Mouse (Mus musculus) monocyte, adult 5-6 weeks (primary cell): ENCODE results near the gene Mageb18. TPM values are rescaled to one million over a fixed set of nuclear protein-coding genes. Genes with fewer than 3 reads are reported as not detected.
"Not testable (repeated sequence)": the region's sequence is repeated elsewhere in the genome, so short reads cannot be mapped to it uniquely, and the experiment has no call there.

Experiments
- ATAC-seq: fragments of 153-309, 156-312 bp; replicated peaks from 2 replicates; pipeline ENCODE4 v1.8.0; 2017; ENCODE audit warnings: mild to moderate bottlenecking; ENCODE audit not compliant: low TSS enrichment, insufficient number of reproducible peaks, severe bottlenecking, poor library complexity, low FRiP score
- total RNA-seq: library from RNA; stranded (forward); fragments of 200-1000, 200-491, 200-594 nt; gene quantifications from 3 replicates; pipeline ENCODE4 v1.2.3, GENCODE M21; 2017

Gene Mageb18
- total RNA-seq, result not detected in 3 replicates

DNA sequence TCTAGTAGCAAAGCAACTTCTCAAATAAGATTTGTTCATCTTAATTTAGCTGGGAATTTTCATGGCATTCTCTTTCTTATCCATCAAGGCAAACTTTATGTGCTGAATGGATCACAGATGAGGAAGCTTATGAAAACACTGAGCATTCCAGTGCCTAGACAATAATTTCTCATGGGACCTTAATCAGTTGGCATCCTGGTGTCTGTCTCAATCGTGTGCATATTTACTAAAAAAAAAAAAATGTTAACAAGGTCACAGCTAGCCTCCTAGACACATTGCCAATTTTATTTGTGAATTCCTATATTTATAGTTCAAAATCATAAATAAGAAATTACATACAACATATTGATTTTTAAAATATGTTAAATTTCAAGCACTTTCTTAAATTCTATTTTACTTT is at the start of gene Mageb18:
Gene Mageb18, minus strand, starts transcription at position 101 of the 400 bp plus-strand sequence.
- no peak for ATAC-seq

DNA sequence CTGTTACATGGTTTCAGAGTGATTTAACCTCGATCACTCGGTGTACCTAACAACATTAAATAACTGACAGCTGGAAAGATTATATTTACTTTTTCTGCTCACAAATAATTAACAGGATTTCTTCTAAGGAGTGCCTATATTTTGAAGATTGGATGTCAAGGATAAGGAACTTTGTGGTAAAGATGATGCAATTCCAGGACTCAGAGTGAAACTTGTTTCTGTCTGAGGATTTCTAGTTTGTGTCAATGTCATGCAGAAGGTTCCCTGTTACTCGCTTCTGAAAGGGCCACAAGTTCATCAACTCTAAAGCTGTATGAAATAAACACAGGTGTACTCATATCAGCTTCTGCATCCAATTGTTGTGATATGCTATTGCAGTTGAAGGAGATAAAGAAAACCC is 13.4 kb upstream of the Mageb18 start:
- ATAC-seq, result no peak

DNA sequence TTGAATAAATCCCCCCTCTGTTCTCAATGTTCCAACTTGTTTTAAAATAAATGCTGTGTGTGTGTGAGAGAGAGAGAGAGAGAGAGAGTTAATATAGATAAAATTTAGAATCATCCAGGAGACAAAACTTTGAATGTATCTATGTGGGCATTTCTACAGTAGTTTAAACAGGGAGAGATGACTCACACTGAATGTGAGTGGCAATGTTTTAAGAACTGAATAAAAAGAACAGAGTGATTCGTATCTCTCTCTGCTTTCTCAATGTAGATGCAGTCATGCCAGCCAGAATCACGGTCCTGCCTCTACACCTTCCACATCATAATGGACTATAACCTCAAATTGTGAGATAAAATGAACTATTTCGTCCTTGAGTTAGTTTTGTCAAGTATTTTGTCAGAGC is 11.1 kb upstream of the Mageb18 start:
- ATAC-seq, result no peak

DNA sequence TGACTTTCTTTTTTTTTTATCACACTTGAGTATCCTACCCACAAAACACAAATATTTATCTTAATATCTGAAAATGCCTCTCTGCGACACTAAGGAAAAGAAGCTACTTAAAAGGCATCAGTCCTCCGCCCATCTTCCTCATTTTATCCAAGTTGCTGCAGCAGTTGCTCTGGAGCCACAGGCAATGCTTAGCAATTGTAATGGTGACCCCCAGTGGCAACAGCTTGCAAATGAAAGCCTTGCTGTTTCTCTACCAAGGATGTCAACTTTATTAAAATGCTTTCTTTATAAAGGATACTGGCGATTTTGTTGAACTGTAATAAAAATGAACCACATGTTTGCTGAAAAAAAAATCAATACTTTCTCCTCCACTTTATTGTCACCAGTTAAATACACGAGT is 2.0 kb downstream of the Mageb18 start:
- ATAC-seq, result no peak

DNA sequence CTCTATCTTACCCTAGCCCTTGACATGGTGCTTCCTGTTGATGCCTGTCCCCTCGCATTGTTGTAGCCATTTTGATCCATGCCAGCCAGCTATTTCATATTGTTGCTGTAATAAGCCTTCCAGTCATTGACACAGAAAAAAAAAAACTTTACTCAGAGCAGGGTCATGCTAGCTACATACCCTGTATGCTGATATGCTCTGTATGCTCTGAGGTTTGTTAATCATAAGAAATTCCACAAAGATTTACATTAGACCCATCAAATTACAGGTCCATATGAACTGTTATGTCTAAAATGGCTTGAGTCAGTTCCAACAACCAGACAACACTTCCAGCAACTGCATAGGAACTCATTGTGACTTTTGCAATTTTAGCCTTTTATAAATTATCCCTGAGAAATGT is 71.5 kb downstream of the Mageb18 start:
- ATAC-seq, result no peak

DNA sequence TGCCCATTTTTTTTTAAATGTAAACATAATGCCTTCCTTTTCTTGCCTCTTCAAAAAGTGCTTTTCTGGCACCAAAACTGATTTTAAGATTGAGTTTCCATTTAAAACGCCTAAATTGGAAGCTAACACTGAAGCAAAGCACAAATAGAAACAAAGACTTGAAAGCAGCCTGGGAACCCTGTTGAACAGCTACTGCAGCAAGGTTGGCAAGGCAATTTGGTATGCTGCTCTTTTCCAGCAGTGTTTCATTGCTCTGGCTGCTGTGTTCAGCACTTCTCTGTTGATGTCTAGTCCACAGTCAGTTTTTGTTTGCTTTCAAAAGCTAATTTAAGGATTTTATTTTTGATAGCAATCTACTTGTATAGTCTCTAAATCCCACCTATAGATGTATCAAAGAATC is 101.1 kb downstream of the Mageb18 start:
- no peak for ATAC-seq

DNA sequence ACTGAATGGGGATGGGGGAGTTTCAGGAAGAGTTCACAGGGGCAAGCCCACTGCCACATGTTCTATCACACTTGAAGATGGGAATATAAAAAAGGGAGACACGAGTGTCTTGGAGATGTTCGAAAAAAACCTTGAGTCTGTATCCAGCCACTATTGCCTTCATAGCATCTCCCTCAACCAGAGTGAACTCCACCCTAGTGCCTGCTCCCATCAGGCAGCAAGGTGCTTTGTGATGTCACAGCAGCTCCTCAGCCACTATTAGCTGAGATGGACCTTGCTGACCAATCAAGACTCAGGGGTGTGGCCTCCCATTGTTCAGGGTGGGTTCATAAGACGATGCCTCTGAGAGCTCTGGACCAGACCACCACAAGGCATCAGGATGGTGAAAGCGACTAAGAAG is 109.7 kb downstream of the Mageb18 start, which contains the start of gene Gm5941:
Gene Gm5941, plus strand, starts transcription at position 301 of the 400 bp plus-strand sequence.
- ATAC-seq, result not testable (repeated sequence)

DNA sequence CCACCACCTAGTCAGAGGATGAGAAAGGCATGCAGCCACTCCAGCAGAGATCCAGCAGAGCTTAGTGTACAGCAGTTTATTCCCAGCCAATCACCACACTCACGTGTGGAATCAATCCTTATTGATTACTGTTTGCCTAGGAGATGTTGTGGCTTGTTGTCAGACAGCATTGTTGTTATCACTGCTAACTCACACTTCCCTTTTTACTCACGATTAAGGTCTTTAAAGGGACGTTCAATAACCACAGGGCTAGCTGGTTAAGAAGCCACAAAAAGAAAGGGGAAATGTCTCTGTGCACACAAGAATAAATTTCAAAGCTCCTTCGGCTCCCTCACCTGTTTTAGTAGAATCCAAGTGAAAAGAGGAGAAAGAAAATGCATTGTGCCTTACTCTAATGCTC is 134.6 kb downstream of the Mageb18 start:
- ATAC-seq, result no peak

DNA sequence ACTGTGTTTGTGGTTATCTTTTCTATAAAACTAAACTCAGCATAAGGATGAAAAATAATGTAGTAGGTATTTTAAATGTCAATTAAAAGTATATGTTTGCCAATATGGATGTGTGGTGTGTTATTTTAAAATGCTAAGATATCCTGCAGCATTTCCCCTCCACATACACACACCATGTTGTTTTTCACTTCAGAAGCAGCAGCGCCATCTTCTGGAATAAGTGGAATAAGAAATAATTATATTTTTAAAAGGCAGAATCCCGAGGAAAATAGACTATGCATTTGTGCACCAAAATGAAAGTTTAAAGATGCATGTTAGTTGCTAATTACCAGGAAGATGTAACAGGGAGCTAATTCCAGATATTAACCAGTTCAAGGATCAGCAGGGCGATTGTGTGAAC is 138.9 kb downstream of the Mageb18 start:
- ATAC-seq, result no peak

DNA sequence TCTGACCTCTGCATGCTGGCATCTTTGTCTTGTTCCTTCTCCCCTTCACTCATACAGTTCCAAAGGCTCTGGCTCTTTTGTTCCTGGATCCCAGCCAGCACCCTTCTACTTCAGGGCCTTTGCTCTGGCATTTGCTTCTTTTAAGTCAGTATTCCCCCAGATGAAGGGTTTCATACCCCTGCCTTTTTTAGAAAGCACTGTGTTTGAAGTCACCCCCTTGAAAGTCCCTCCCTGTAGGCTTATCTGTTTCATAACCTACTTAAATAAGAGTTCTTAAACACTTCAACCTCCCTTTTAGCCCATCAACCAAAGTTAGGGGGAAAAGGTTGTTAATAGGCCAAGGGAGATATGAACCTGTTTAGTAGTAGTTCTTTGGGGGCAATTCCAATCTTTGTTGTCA is 212.0 kb downstream of the Mageb18 start:
- no peak for ATAC-seq

DNA sequence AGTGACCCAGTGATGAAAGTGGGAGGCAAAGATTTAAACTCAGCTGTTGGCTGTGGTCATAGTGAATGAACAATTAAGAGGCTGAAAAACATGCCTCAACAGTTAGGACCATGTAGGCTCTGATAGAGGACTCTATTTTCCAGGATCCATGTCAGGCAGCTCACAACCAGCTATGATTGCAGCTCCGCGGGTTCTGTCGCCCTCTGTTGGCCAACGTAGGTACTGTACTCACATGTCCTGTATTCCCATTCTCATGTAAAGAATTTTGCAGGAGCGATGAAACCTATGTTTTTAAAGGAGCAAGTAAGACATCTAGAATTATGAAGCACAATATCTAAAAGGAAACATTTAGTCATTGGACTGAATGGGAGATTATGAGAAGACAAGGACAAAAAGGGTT is 256.4 kb downstream of the Mageb18 start:
- no peak for ATAC-seq

DNA sequence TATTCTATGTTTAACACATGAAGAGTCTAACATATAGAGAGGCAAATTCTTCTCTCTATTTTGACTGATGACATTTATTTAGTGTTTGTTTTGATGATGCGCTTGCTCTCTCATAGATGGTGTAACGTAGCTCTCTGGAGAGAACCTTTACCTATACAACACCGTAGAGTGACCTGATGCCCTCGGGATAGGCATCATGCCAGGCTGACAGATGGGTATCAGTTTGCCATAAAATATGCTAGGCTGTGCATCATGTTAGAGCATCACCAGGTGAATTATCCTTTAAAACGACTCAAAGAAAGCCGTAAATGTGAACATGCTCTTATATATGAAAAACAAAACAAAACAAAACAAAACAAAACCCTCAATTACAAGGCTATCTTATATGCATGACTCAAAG is 258.5 kb downstream of the Mageb18 start:
- no peak for ATAC-seq

DNA sequence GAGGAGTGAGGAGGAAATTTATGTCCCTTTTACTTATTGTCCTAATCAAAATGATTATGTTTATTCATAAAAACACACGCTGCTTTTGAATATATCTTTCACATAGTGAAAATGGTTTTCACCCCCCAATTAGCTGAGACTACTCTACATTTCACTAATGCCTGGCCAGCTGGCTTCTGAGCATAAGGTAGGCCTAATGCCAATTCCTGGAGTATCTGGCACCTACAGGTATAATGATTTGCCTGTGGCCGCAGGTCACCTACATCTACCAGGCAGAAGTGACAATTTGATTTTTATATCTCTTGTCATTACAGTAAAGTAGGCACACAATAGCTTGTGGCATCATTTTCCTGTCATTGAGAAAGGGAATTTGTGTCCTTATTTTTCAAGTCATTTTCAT is 259.8 kb downstream of the Mageb18 start:
- ATAC-seq, result no peak

DNA sequence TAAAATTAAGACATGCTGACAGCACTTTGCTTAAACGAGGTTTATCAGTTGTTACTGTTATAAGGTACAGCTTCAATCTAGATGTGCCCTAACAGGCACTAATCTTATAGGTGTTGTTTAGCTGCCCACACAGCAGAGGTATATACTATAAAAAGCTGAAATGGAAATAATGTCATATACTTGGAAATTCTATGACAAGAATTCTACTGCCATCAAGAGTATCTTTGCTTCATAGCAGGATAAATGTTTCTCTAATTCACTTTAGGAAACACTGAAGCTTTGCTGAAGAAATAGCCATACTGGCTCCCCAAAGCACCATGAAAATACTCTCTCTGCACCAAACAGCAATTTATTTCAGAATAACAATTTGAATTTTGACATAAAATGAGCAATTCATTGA is 265.9 kb downstream of the Mageb18 start:
- no peak for ATAC-seq

DNA sequence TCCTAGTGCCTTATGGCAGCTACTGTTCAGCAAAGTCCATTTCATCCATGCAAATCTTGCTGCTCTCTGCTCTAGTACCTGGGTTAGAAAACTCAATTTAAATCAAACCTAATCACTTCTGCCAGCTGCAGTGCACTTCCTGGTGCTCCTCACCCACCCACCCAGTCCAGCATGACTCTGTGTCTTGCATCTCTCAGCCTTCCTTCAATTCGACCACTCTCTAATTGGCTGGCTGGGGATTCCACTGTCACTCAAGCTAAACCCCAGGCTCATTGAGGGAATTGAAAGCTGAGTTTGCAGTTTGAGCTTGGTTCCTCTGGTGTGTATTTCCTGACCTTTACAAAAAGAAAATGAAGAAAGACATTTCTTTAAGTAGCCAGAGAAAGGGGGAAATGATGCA is 275.8 kb downstream of the Mageb18 start:
- no peak for ATAC-seq

DNA sequence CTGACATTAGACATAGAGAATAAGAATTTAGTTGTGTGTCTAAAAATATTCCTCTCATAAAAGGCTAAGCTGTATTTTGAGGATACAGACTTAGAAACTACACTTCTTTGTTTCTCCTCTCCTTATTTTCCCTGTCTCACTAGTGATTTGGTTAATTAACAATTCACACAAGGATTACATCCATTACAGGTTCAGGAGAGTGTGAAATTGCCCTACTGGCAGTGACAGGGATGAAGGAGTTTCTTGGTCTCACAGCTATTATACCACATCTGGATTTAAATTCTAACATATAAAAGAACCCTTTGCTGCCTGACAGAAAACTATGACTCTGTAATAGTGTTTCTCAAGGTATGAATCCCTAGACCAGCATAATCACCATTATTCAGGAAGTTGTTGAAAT is 318.8 kb downstream of the Mageb18 start:
- no peak for ATAC-seq

Other genes starting within 250 kb of the Mageb18 start
- not detected in 3 replicates for gene Gm5941, start 109.6 kb downstream of the Mageb18 start, total RNA-seq